Mouse (Mus musculus) G1E (cell line): ENCODE measurements around the gene Paics.
"Not testable (repeated sequence)": the region's sequence is repeated elsewhere in the genome, so short reads cannot be mapped to it uniquely, and the experiment has no call there.

ENCODE experiments used
- CTCF ChIP-seq: IDR thresholded peaks from 2 replicates; pipeline ENCODE4 v1.5.1; 2012; ENCODE audit warnings: low read depth, low read length, inconsistent platforms, mixed read lengths
- GATA1 ChIP-seq: IDR thresholded peaks from 2 replicates; pipeline ENCODE4 v1.6.1; 2012; ENCODE audit warnings: borderline replicate concordance, low read length, inconsistent platforms, mixed read lengths
- TAL1 ChIP-seq: conservative IDR thresholded peaks from 2 replicates; pipeline ENCODE4 v1.6.1; 2012; ENCODE audit warnings: low read depth, low read length, inconsistent platforms, mixed read lengths

DNA sequence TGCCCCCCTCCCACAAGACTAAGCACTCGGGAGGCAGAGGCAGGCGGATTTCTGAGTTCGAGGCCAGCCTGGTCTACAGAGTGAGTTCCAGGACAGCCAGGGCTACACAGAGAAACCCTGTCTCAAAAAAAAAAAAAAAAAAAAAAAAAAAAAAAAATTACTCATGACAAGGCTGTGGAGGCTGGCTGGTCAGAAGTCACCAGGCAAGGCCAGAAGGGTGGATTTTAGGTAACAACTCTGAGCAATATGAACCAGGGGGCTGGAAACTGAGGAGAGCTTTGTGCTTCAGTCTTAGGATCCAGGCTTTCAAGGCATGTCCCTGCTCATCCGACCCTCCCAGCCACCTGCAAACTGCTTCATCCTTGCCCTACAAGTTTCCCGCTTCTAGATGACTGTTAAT is 38.6 kb upstream of the Paics start:
- TF ChIP-seq CTCF, GATA1, TAL1: not testable (repeated sequence)
